Mouse (Mus musculus) embryo, embryonic 11 days (tissue): ENCODE results near the gene Dhx16.

Source experiments
- DNase-seq: peaks from one replicate; pipeline ENCODE4 v3.0.0-alpha.2; 2015

The Dhx16 gene

GRCm38 (mm10) chr17:35861198-35861857, 18.3 kb upstream of the Dhx16 start, which contains the start of gene Nrm:
Gene Nrm, plus strand, starts transcription at chr17:35861318.
- DNase-seq, result peak; percentile 94

- DNase-seq, result no peak
These were observed 14.7 kb upstream of the Dhx16 start for GRCm38 (mm10) chr17:35864832-35865353.

- DNase-seq, result peak; percentile 91
These were observed 13.9 kb upstream of the Dhx16 start, which contains the start of gene Ppp1r18 for GRCm38 (mm10) chr17:35865481-35866280. Gene Ppp1r18, plus strand, starts transcription at chr17:35865593.

- peak; percentile 83 for DNase-seq
These were observed 13.3 kb upstream of the Dhx16 start for GRCm38 (mm10) chr17:35866281-35866831.

GRCm38 (mm10) chr17:35866911-35867890, 12.4 kb upstream of the Dhx16 start:
- peak; percentile 54 for DNase-seq

GRCm38 (mm10) chr17:35868165-35868820, 11.3 kb upstream of the Dhx16 start:
- peak; percentile 10 for DNase-seq

- DNase-seq, result no peak
These were observed 10.7 kb upstream of the Dhx16 start for GRCm38 (mm10) chr17:35868961-35869345.

GRCm38 (mm10) chr17:35869346-35870067, 10.1 kb upstream of the Dhx16 start:
- peak; percentile 64 for DNase-seq

- DNase-seq, result peak; percentile 40
These were observed 9.3 kb upstream of the Dhx16 start for GRCm38 (mm10) chr17:35870151-35870883.

- DNase-seq, result peak; percentile 18
These were observed 8.5 kb upstream of the Dhx16 start for GRCm38 (mm10) chr17:35870884-35871696.

GRCm38 (mm10) chr17:35873774-35874519, 5.7 kb upstream of the Dhx16 start:
- peak; percentile 87 for DNase-seq

GRCm38 (mm10) chr17:35874721-35875120, 4.9 kb upstream of the Dhx16 start:
- DNase-seq, result no peak

- no peak for DNase-seq
These were observed 3.3 kb downstream of the Dhx16 start for GRCm38 (mm10) chr17:35882924-35883323.

GRCm38 (mm10) chr17:35883777-35884176, 4.2 kb downstream of the Dhx16 start:
- DNase-seq, result no peak

GRCm38 (mm10) chr17:35887725-35888124, 8.1 kb downstream of the Dhx16 start:
- no peak for DNase-seq

- DNase-seq, result peak; percentile 95
These were observed 17.4 kb downstream of the Dhx16 start, which contains the start of gene 2310061I04Rik for GRCm38 (mm10) chr17:35896781-35897643. Gene 2310061I04Rik, minus strand, starts transcription at chr17:35897431.
